Mouse (Mus musculus): ENCODE data around the gene Gm14139. TPM values are rescaled to one million over a fixed set of nuclear protein-coding genes. Genes with fewer than 3 reads are reported as not detected.
A peak's percentile ranks its signal among the peaks of the same experiment; 100 is the strongest.
"Not testable (repeated sequence)": the region's sequence is repeated elsewhere in the genome, so short reads cannot be mapped to it uniquely, and the experiment has no call there.

Gene Gm14139
- not detected in 2 replicates for polyA plus RNA-seq (2016; fragmentation: Nextera tagmentation; extraction: Ambion mirVana)

DNA sequence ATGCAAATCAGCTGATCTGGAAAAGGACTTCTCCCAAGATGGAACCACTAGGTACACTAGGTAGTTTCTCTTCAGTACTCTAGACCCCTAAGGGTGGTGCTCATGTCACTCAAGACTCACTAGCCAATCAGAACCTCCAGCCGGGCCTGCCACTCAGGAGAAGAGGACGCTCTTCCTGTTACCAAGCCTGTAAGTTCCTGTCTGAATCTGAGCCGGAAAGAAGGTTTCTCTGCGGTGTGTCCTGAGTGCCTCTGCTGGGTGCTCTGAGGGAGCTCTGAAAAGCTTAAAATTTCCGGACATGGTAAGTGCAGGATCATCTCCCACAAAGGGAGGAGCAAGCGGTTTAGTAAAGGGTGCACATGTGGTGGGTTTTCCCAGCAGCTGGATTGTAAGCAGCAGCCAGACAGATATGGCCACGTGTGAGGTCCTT is at the start of gene Gm14139:
Gm14139 (plus strand) TSS at position 186 of the 430 bp plus-strand sequence.
- H3K4me1 ChIP-seq (replicated peaks); H3K27ac ChIP-seq; H3K9ac ChIP-seq (replicated peaks); H3K4me3 ChIP-seq (replicated peaks); ATAC-seq (ENCODE audit: insufficient number of reproducible peaks, insufficient read depth, low FRiP score, low TSS enrichment, low read depth); H3K27me3 ChIP-seq; H3K4me2 ChIP-seq; H3K36me3 ChIP-seq: not testable (repeated sequence)
- whole genome bisulfite sequencing: 78% methylated on average over 7 of the region's 7 CpGs
- peaks cover 11% of the 10 kb centered on the region; the same call in 1 of the 2 replicates for H3K9me3 ChIP-seq

DNA sequence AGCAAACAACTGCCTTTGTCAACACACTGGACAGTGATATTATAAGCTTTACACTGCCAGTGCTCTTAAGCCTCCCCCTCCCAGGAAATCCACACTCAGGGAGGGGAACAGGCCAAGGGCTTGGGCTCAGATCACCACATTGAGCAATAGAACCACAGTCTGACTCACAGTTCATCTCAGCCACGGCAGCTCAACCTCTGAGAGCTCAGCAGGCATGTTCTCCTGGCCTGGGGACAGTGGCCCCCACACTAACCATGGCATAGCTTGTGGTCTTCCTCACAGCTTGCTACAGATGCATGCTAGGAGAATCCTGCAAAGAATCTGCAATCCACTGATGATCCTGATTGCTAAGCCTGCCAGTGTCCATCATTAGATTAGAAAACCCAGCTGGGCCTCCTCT is 49.6 kb upstream of the Gm14139 start:
- peaks cover 25% of the 10 kb centered on the region; the same call in 1 of the 2 replicates for H3K9me3 ChIP-seq
- H3K4me2 ChIP-seq; H3K4me3 ChIP-seq (replicated peaks); ATAC-seq (ENCODE audit: insufficient number of reproducible peaks, insufficient read depth, low FRiP score, low TSS enrichment, low read depth); H3K27me3 ChIP-seq; H3K9ac ChIP-seq (replicated peaks); H3K27ac ChIP-seq; H3K4me1 ChIP-seq (replicated peaks): not testable (repeated sequence)
- H3K36me3 ChIP-seq: peaks cover 28% of the 10 kb centered on the region
- WGBS: 94% methylated on average over 1 of the region's 1 CpGs

DNA sequence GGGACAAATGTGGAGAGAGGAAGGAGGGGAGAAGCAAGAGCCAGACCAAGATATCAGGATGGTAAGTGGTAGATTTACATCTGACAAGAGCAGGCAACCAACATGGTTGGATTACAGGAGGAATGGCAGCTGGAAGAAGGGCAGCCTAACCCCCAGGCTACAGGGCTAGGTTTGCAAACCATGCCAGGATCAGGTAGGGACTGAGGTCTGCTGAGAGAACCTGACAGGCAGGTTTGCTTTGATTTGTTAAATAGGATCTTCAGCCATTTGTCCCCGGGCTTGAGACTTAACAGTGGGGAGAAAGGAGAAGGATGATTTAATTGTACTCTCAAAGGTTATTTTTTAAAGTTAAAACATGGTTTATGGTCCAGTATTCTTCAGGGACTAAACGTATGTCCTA is 48.8 kb upstream of the Gm14139 start:
- H3K9ac ChIP-seq (replicated peaks): no peak overlapping the region
- 77% methylated on average over 2 of the region's 2 CpGs for WGBS
- ATAC-seq (ENCODE audit: insufficient number of reproducible peaks, insufficient read depth, low FRiP score, low TSS enrichment, low read depth): no peak
- H3K27me3 ChIP-seq: no peaks in the 10 kb centered on the region
- H3K4me2 ChIP-seq: no peak overlapping the region
- peaks cover 26% of the 10 kb centered on the region for H3K36me3 ChIP-seq
- H3K4me1 ChIP-seq (replicated peaks): peaks cover 7% of the 10 kb centered on the region
- no peak overlapping the region for H3K4me3 ChIP-seq (replicated peaks)
- peaks cover 21% of the 10 kb centered on the region; the same call in 1 of the 2 replicates for H3K9me3 ChIP-seq
- no peak overlapping the region for H3K27ac ChIP-seq

DNA sequence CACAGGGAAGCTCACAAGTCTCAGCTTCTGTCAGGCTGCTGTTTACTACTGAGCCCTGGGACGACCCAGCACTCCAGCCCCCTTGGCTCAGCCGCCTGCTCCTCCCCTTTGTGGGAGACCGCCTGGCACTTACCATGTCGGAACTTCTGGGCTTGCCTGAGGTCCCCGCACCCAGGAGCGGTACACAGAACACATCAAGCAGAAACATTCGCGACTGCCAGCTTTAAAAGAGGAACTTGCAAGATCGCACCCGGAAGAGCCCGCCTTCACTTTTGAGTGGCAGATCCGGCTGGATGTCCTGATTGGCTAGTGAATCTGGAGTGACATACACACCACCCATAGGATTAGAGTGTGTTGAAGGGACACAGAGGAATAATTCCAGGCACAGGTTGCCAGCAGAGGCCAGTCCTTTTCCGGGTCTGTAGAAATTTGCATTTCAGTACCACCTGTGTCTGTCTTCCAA is 45.1 kb upstream of the Gm14139 start, which contains the start of gene Zfp120:
Zfp120 (minus strand) TSS at position 274 of the 463 bp plus-strand sequence.
- no peaks in the 10 kb centered on the region for H3K27me3 ChIP-seq
- ATAC-seq (ENCODE audit: insufficient number of reproducible peaks, insufficient read depth, low FRiP score, low TSS enrichment, low read depth): peak; percentile 100
- peak within 1 kb of the TSS; percentile 82 for H3K27ac ChIP-seq
- no peaks in the 10 kb centered on the region for H3K9me3 ChIP-seq
- H3K36me3 ChIP-seq: peaks cover 10% of the 10 kb centered on the region
- peaks cover 7% of the 10 kb centered on the region for H3K4me1 ChIP-seq (replicated peaks)
- WGBS: 0% methylated on average over 13 of the region's 13 CpGs
- peak within 1 kb of the TSS; percentile 82 for H3K9ac ChIP-seq (replicated peaks)
- peak within 1 kb of the TSS; percentile 63 for H3K4me2 ChIP-seq
- H3K4me3 ChIP-seq (replicated peaks): peak within 1 kb of the TSS; percentile 72

DNA sequence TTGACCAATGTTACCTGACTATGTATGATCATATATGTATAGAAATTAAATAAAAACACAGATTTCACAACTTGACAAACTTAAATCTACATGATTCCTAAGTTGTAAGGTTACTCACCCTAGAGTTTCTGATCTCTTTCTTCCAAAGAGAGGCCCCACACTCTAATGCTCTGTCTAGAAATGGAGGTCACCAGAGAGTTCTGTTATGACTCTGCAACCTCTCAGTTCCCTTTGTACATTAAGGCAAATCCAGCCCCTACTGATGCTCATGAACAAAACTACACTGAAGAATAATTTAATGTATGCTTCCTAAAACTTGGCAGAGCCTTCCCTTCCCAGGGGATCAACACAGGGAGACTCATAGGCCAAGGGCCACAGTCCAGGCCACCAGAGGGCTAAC is 14.9 kb upstream of the Gm14139 start:
- no peak for ATAC-seq (ENCODE audit: insufficient number of reproducible peaks, insufficient read depth, low FRiP score, low TSS enrichment, low read depth)
- H3K36me3 ChIP-seq: no peaks in the 10 kb centered on the region
- H3K4me1 ChIP-seq (replicated peaks): no peaks in the 10 kb centered on the region
- H3K4me3 ChIP-seq (replicated peaks): no peak overlapping the region
- H3K4me2 ChIP-seq: no peak overlapping the region
- no peaks in the 10 kb centered on the region for H3K9me3 ChIP-seq
- H3K27ac ChIP-seq: no peak overlapping the region
- no peaks in the 10 kb centered on the region for H3K27me3 ChIP-seq
- H3K9ac ChIP-seq (replicated peaks): no peak overlapping the region

DNA sequence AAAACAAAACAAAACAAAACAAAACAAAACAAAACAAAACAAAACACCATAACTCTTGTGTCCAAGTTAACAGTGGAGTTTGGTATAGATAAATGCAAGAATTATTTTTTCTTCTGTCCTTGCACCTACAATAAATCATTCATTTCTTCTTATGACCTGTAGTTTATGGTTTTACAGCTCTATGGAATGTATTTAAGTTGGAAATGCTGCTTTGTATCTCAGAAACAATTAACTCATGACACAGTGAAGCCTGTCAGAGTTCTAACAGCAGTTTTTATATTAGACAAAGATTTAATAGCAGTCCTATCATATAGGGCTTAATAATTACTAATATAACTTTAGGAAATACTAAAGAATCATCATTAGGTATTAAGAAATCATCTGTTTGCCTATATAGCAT is 7.7 kb upstream of the Gm14139 start:
- no peak for ATAC-seq (ENCODE audit: insufficient number of reproducible peaks, insufficient read depth, low FRiP score, low TSS enrichment, low read depth)
- H3K4me1 ChIP-seq (replicated peaks): no peaks in the 10 kb centered on the region
- no peak overlapping the region for H3K27ac ChIP-seq
- no peaks in the 10 kb centered on the region for H3K36me3 ChIP-seq
- H3K9ac ChIP-seq (replicated peaks): no peak overlapping the region
- no peaks in the 10 kb centered on the region for H3K27me3 ChIP-seq
- H3K4me2 ChIP-seq: no peak overlapping the region
- H3K4me3 ChIP-seq (replicated peaks): no peak overlapping the region
- peaks cover 11% of the 10 kb centered on the region for H3K9me3 ChIP-seq

DNA sequence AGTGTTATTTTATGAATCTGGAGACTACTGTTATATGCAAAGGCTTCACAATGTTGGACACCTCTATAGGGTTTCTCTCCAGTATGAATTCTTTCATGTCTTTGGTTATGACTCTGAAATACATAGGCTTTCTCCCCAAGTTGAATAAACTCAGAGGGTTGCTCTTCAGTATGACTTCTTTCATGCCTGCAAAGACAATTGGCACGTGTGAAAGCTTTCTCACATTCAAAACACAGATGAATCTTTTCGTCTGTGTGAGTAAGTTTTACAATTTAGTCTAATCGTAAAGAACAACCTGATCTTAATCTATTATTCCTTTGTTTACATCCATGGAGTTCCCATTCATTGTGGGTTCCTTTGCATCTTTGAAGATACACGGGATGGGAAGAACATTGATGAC is 2.0 kb upstream of the Gm14139 start, which contains the start of gene Gm10770:
Gm10770 (minus strand) TSS at position 101 of the 400 bp plus-strand sequence.
- not testable (repeated sequence) for H3K27ac ChIP-seq; H3K27me3 ChIP-seq; H3K4me1 ChIP-seq (replicated peaks); H3K4me2 ChIP-seq; H3K9ac ChIP-seq (replicated peaks); ATAC-seq (ENCODE audit: insufficient number of reproducible peaks, insufficient read depth, low FRiP score, low TSS enrichment, low read depth); H3K4me3 ChIP-seq (replicated peaks); H3K36me3 ChIP-seq
- H3K9me3 ChIP-seq: peaks cover 11% of the 10 kb centered on the region
- WGBS: 82% methylated on average over 4 of the region's 4 CpGs

DNA sequence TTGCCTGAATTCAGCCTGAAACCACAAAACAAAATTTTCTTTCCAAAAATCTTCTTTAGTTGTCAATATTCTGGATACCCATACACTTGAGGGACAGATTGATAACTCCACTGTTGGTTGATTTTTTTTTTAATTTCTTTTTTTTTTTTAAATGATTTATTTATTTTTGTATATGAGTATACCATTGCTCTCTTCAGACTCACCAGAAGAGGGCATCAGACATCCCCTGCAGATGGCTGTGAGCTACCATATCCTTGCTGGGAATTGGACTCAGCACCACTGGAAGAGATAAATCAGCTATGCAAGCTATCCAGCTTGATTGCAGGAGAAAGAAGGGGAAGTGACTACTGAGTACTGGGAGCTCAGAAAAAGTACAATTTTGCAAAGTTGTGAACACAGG is 509 bp upstream of the Gm14139 start:
- H3K9ac ChIP-seq (replicated peaks); H3K4me1 ChIP-seq (replicated peaks); H3K27ac ChIP-seq; H3K4me2 ChIP-seq; ATAC-seq (ENCODE audit: insufficient number of reproducible peaks, insufficient read depth, low FRiP score, low TSS enrichment, low read depth); H3K4me3 ChIP-seq (replicated peaks); H3K36me3 ChIP-seq; H3K27me3 ChIP-seq: not testable (repeated sequence)
- peaks cover 11% of the 10 kb centered on the region; the same call in 1 of the 2 replicates for H3K9me3 ChIP-seq

DNA sequence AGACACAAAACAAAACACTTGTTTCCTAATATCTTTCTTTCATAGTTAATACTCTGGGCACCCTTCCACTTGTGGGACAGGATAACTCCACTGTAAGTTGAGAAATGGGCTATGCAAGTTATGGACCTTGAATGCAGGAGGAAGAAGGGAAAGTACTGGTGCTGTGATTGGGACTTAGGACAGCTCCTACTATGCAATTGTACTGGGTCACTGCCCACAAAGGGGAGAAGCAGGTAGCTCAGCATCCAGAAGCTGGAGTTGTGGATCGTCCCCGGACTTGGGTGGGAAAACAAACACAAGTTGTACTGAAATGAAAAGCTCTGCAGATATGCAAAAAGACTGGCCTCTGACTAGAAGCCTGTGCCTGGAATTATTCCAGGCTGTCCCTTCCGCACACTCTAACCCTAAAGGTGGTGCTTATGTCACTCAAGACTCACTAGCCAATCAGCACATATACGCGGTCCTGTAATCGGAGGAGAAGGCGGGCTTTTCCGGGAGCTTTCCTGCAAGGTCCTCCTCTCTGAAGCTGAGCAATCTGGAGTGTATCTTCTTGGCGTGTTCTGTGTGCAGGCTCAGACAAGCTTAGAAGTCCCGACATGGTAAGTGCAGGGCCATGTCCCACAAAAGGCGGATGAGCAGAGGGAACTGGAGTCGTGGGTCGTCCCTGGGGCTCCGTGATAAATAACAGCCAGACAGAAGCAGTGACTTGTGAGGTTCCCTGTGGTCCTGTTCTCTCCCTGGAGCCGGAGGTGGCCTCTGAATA is 36.2 kb downstream of the Gm14139 start, which contains the start of gene Zfp937:
Zfp937 (plus strand) TSS at position 474 of the 763 bp plus-strand sequence.
- H3K27ac ChIP-seq; H3K4me1 ChIP-seq (replicated peaks); H3K9me3 ChIP-seq; H3K36me3 ChIP-seq; H3K27me3 ChIP-seq: not testable (repeated sequence)
- peak; percentile 100 for ATAC-seq (ENCODE audit: insufficient number of reproducible peaks, insufficient read depth, low FRiP score, low TSS enrichment, low read depth)
- peak within 1 kb of the TSS; percentile 52 for H3K4me2 ChIP-seq
- under 1% methylated on average over 15 of the region's 15 CpGs for WGBS
- H3K9ac ChIP-seq (replicated peaks): peak within 1 kb of the TSS; percentile 44; the same call in 1 of the 2 replicates
- peak within 1 kb of the TSS; percentile 47 for H3K4me3 ChIP-seq (replicated peaks)

DNA sequence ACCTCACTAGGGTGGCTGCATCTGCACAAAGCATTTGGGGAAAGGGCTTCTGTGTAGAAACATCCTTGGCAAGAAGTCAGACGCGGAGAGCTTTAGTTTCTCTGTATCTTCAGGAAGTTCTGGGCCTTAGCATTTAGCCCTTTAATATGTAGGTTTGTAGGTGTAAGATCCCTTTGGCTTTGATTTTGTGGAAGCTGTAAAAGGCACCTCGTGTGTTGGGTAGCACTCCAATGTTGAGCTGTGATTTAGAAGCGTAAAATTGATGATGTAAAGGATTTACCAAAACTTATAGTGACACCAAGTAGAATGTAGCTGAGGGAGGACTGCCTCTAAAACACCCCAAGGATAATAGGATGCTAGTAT is 36.8 kb downstream of the Gm14139 start:
- H3K4me1 ChIP-seq (replicated peaks); H3K27ac ChIP-seq; H3K36me3 ChIP-seq; H3K9me3 ChIP-seq; H3K27me3 ChIP-seq; ATAC-seq (ENCODE audit: insufficient number of reproducible peaks, insufficient read depth, low FRiP score, low TSS enrichment, low read depth): not testable (repeated sequence)
- Histone ChIP-seq H3K4me3 (replicated peaks) (peak overlapping the region; percentile 47), H3K9ac (replicated peaks) (peak overlapping the region; percentile 44; the same call in 1 of the 2 replicates), H3K4me2 (peak overlapping the region; percentile 52)
- WGBS: 11% methylated on average over 4 of the region's 4 CpGs

DNA sequence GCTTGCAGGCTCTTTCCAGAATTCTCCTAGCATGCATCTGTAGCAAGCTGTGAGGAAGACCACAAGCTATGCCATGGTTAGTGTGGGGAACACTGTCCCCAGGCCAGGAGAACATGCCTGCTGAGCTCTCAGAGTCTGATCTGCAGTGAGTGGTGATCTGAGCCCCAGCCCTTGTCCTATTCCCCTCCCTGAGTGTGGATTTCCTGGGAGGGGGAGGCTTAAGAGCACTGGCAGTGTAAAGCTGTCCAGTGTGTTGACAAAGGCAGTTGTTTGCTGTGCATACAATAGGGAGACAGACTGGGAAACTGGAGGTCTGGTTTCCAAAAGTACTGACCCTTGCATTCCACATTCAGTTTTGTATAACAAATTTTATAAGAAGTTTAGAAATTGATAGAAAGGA is 41.7 kb downstream of the Gm14139 start:
- not testable (repeated sequence) for H3K36me3 ChIP-seq; H3K9me3 ChIP-seq; H3K27me3 ChIP-seq; H3K4me1 ChIP-seq (replicated peaks); H3K4me3 ChIP-seq (replicated peaks); H3K4me2 ChIP-seq; H3K9ac ChIP-seq (replicated peaks); H3K27ac ChIP-seq; ATAC-seq (ENCODE audit: insufficient number of reproducible peaks, insufficient read depth, low FRiP score, low TSS enrichment, low read depth)

All from limb, embryonic 12.5 days (tissue).